Mouse (Mus musculus): ENCODE measurements at regions not wholly inside any gene's neighbourhood (a gene's known extent, or its start where the extent isn't known, plus 50 kb on each side); places are given as distances from the start of the nearest gene placed in this dataset.

DNA sequence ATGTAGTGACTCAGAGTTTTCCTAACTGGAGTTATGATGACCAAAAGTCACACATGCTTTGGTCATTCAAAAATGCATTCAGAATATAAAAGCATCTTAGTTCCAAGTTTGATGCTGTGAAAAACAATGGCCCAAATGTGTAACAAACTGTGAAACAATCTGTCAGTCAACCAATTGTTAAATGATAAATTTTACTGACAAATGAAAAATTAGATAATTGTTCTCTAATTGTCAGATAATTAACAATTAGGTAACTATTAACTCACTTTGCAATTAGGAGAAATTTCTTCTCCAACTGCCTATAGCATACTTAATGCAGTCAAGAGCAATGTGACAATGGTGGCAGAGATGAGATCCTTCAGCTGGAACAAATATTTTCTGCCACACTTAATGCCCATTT lies 289.7 kb upstream of the Dcn start:
- Histone ChIP-seq H3K9me3 (replicated peaks) (no peaks in the 10 kb centered on the region), H3K4me1 (no peaks in the 10 kb centered on the region), H3K4me2 (no peak overlapping the region), H3K36me3 (ENCODE audit: poor library complexity, severe bottlenecking) (no peaks in the 10 kb centered on the region), H3K4me3 (no peak overlapping the region), H3K27ac (no peak overlapping the region), H3K27me3 (no peaks in the 10 kb centered on the region), H3K9ac (no peak overlapping the region)
- no peak for ATAC-seq

DNA sequence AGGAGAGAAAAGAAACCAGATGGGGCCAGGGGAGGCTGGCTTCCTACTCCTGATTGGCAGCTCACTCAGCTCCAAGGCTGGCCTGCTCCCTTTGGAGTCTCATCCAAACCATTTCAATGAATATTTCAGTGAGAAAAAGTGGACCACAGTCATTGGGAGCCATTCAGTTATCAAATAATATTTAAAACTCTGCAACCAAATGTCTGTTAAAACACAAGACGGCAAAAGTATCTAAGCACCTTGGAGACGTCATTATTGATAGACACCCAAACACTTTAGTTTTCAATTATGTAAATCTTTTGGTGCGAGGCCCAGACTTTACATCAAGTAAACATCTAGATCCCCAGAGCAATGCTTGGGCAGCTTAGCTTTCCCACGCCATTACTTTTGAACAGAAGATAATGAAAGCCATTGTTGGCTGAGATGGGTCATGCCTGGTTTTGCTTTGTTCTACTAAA lies 268.1 kb upstream of the Dcn start:
- peaks cover 23% of the 10 kb centered on the region for H3K4me1 ChIP-seq
- no peaks in the 10 kb centered on the region for H3K9me3 ChIP-seq (replicated peaks)
- H3K4me3 ChIP-seq: no peak overlapping the region
- no peaks in the 10 kb centered on the region for H3K27me3 ChIP-seq
- ATAC-seq: peak; percentile 83
- no peak overlapping the region for H3K4me2 ChIP-seq
- no peaks in the 10 kb centered on the region for H3K36me3 ChIP-seq (ENCODE audit: poor library complexity, severe bottlenecking)
- H3K9ac ChIP-seq: no peak overlapping the region
- H3K27ac ChIP-seq: peak overlapping the region; percentile 65
- 33% methylated on average over 4 of the region's 4 CpGs for WGBS

- Histone ChIP-seq H3K9ac (no peak overlapping the region), H3K9me3 (replicated peaks) (no peaks in the 10 kb centered on the region), H3K27me3 (no peaks in the 10 kb centered on the region), H3K4me3 (no peak overlapping the region), H3K4me2 (no peak overlapping the region), H3K36me3 (ENCODE audit: poor library complexity, severe bottlenecking) (no peaks in the 10 kb centered on the region), H3K4me1 (peaks cover 23% of the 10 kb centered on the region), H3K27ac (peak overlapping the region; percentile 65)
- ATAC-seq: peak; percentile 72
- 54% methylated on average over 7 of the region's 7 CpGs for WGBS
Observed at GRCm38 (mm10) chr10:97211785-97212398, 267.5 kb upstream of the Dcn start.

DNA sequence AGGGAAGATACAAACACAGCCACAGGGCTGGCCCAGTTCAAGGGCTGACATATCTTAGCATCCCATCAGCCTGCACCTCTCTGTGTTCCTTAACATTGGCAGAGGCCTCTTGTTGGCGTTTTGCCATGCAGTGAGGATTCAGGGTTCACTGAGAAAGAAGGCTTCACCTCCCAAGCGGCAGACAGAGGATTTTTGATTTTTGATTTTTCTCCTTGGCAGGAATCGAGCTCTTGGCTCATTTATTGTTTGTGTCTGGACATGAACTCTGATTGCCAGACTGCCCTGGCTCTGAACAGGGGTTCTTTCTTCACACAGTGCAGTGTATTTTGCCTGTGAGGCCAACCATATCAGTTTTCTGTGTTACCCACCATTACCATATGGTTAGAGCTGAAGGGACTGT lies 259.9 kb upstream of the Dcn start:
- Histone ChIP-seq H3K27ac (no peak overlapping the region; the same call in 1 of the 2 replicates), H3K36me3 (ENCODE audit: poor library complexity, severe bottlenecking) (no peaks in the 10 kb centered on the region), H3K4me3 (no peak overlapping the region), H3K4me1 (peaks cover 5% of the 10 kb centered on the region; the same call in 1 of the 2 replicates), H3K4me2 (no peak overlapping the region), H3K27me3 (no peaks in the 10 kb centered on the region), H3K9me3 (replicated peaks) (no peaks in the 10 kb centered on the region), H3K9ac (no peak overlapping the region)
- ATAC-seq: peak; percentile 55; the same call in 1 of the 2 replicates
- WGBS: 64% methylated on average over 3 of the region's 3 CpGs

- H3K4me3 ChIP-seq: no peak overlapping the region
- no peaks in the 10 kb centered on the region for H3K36me3 ChIP-seq (ENCODE audit: poor library complexity, severe bottlenecking)
- no peaks in the 10 kb centered on the region for H3K27me3 ChIP-seq
- H3K4me1 ChIP-seq: peaks cover 5% of the 10 kb centered on the region; the same call in 1 of the 2 replicates
- H3K9ac ChIP-seq: no peak overlapping the region
- no peak overlapping the region for H3K27ac ChIP-seq
- ATAC-seq: no peak
- no peaks in the 10 kb centered on the region for H3K9me3 ChIP-seq (replicated peaks)
- H3K4me2 ChIP-seq: no peak overlapping the region
- WGBS: 94% methylated on average over 3 of the region's 3 CpGs
Observed at GRCm38 (mm10) chr10:97220431-97220830, 259.0 kb upstream of the Dcn start.

DNA sequence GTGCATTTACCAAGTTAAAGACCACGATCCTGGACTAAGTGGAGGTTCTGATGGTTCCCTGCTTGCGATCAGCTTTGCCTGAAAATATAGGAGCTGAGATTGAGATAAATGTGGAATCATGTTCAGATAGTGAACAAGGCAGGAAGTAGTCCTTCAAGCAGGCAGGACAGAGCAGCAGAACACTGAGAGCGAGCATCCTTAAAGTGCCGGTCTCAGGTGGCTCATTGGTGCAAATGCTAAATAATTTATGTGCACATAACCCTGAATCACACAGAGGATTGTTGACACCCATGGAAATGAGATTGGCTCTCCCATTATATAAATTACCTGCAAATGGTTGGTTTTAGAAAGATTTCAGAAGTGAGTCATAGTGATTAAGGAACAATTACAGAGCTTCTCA lies 243.8 kb upstream of the Dcn start:
- ATAC-seq: no peak
- H3K27me3 ChIP-seq: no peaks in the 10 kb centered on the region
- H3K4me1 ChIP-seq: 0 out of 2 replicates have a peak, but pooled peaks cover 5% of the 10 kb centered on the region
- no peak overlapping the region for H3K4me2 ChIP-seq
- 96% methylated on average over 4 of the region's 4 CpGs for WGBS
- H3K4me3 ChIP-seq: no peak overlapping the region
- H3K27ac ChIP-seq: no peak overlapping the region
- H3K9me3 ChIP-seq (replicated peaks): no peaks in the 10 kb centered on the region
- no peak overlapping the region for H3K9ac ChIP-seq
- H3K36me3 ChIP-seq (ENCODE audit: poor library complexity, severe bottlenecking): no peaks in the 10 kb centered on the region

DNA sequence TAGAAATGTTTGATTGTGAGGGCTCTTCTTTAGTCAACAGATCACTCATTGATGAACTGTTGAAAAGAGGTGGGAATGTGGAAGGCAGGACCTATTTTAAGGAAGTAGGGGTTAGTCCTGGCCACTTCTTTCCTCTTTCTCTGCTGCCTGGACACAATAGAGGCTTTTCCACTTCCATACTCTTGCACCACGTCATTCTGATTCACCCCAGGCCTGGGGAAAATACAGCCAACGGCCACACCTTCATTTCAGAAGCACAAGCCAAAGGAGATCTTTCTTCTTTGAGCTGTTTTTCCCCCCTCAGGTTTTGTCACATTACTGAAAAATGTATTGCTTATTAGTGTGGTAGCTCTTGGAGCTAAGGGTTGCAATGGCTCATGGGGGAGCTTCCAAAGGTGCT lies 237.9 kb upstream of the Dcn start:
- Histone ChIP-seq H3K27ac (no peak overlapping the region), H3K9me3 (replicated peaks) (no peaks in the 10 kb centered on the region), H3K4me3 (no peak overlapping the region), H3K4me2 (no peak overlapping the region), H3K36me3 (ENCODE audit: poor library complexity, severe bottlenecking) (no peaks in the 10 kb centered on the region), H3K9ac (no peak overlapping the region), H3K27me3 (no peaks in the 10 kb centered on the region), H3K4me1 (0 out of 2 replicates have a peak, but pooled peaks cover 5% of the 10 kb centered on the region)
- WGBS: 67% methylated on average over 2 of the region's 2 CpGs
- ATAC-seq: no peak

DNA sequence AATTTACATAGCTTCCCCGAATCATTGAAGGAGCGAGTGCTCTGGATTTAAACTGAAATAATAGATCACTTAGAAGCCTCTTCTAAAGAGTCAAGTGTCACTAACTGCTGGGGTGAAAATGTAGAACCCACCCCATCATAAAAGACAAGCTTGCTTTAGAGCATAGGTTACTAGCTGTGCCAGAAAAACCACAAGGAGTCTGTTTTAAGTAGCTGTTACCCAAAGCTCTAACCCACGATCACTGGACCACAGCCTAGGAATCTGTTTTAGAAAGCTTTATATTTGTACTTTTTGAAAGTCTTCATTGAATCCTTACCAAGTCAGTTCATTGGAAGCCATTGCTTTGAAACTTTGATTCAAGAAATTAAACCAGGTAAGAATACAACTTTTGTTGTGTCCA lies 233.7 kb upstream of the Dcn start:
- no peaks in the 10 kb centered on the region for H3K36me3 ChIP-seq (ENCODE audit: poor library complexity, severe bottlenecking)
- no peaks in the 10 kb centered on the region for H3K9me3 ChIP-seq (replicated peaks)
- no peaks in the 10 kb centered on the region for H3K27me3 ChIP-seq
- H3K4me2 ChIP-seq: no peak overlapping the region
- 60% methylated on average over 3 of the region's 3 CpGs for WGBS
- H3K27ac ChIP-seq: no peak overlapping the region
- no peak for ATAC-seq
- no peak overlapping the region for H3K4me3 ChIP-seq
- H3K9ac ChIP-seq: no peak overlapping the region
- H3K4me1 ChIP-seq: 0 out of 2 replicates have a peak, but pooled peaks cover 4% of the 10 kb centered on the region

DNA sequence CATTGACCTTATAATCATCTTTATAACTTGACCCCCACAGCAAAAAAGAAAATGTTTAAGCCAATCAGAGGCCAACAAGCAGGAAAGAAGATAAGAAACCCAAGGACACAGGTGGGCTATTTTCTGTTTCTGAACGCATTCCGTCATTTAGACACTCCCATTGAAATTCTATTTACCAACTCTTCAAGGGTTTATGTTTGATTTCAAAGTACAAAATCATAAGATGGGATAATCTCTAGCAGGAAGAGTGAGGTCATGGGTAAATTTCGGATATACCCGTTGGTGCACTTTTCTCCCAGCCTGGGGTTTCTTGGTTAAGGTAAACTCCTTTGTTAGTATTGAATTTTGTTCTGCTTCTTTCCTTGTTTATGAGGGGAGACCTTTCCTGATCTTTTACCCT lies 230.9 kb upstream of the Dcn start:
- Histone ChIP-seq H3K36me3 (ENCODE audit: poor library complexity, severe bottlenecking) (no peaks in the 10 kb centered on the region), H3K27ac (no peak overlapping the region), H3K9ac (no peak overlapping the region), H3K4me2 (no peak overlapping the region), H3K4me1 (0 out of 2 replicates have a peak, but pooled peaks cover 4% of the 10 kb centered on the region), H3K27me3 (no peaks in the 10 kb centered on the region), H3K9me3 (replicated peaks) (no peaks in the 10 kb centered on the region), H3K4me3 (no peak overlapping the region)
- no peak for ATAC-seq
- WGBS: 93% methylated on average over 4 of the region's 4 CpGs

- 0 out of 2 replicates have a peak, but pooled peaks cover 4% of the 10 kb centered on the region for H3K4me1 ChIP-seq
- no peak for ATAC-seq
- no peaks in the 10 kb centered on the region for H3K27me3 ChIP-seq
- no peaks in the 10 kb centered on the region for H3K9me3 ChIP-seq (replicated peaks)
- H3K27ac ChIP-seq: no peak overlapping the region
- no peak overlapping the region for H3K4me2 ChIP-seq
- WGBS: 82% methylated on average over 1 of the region's 1 CpGs
- H3K4me3 ChIP-seq: no peak overlapping the region
- no peak overlapping the region for H3K9ac ChIP-seq
- H3K36me3 ChIP-seq (ENCODE audit: poor library complexity, severe bottlenecking): no peaks in the 10 kb centered on the region
Observed at GRCm38 (mm10) chr10:97249760-97250159, 229.6 kb upstream of the Dcn start.

GRCm38 (mm10) chr10:97250167-97250566 lies 229.2 kb upstream of the Dcn start:
- Histone ChIP-seq H3K4me3 (no peak overlapping the region), H3K9ac (no peak overlapping the region), H3K4me2 (no peak overlapping the region), H3K27me3 (no peaks in the 10 kb centered on the region), H3K36me3 (ENCODE audit: poor library complexity, severe bottlenecking) (no peaks in the 10 kb centered on the region), H3K9me3 (replicated peaks) (no peaks in the 10 kb centered on the region), H3K4me1 (0 out of 2 replicates have a peak, but pooled peaks cover 4% of the 10 kb centered on the region), H3K27ac (no peak overlapping the region)
- no peak for ATAC-seq
- 47% methylated on average over 2 of the region's 2 CpGs for WGBS

DNA sequence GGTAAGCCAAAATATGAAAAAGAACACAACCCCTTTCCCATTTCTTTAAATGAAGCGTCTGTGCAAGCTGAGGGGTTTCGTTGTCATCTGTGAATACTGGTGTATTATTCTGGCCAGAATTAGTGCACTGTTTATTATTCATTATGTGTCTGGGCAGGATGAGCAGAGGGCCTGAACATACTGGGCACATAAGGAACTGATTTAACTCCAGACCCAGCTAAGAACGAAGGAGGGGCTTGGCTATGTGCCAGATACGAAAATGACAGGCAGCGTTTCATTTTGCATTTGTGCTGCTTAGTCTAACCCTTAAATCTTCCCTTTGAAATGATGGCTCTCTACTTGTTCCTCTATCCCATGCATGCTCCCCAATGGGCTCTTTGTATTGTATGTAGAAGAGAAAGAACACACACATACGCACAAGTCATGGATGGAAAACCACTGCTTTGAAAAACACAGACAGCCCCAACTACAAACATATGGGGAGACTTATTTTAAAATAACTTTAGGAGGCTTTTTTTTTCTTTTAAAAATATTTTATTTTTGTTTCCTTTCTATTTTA lies 213.4 kb upstream of the Dcn start:
- Histone ChIP-seq H3K4me3 (no peak overlapping the region), H3K4me2 (no peak overlapping the region), H3K36me3 (ENCODE audit: poor library complexity, severe bottlenecking) (no peaks in the 10 kb centered on the region), H3K27ac (no peak overlapping the region), H3K9ac (no peak overlapping the region), H3K9me3 (replicated peaks) (no peaks in the 10 kb centered on the region), H3K27me3 (no peaks in the 10 kb centered on the region), H3K4me1 (peaks cover 5% of the 10 kb centered on the region; the same call in 1 of the 2 replicates)
- 46% methylated on average over 6 of the region's 6 CpGs for WGBS
- ATAC-seq: peak; percentile 80

- Histone ChIP-seq H3K27me3 (no peaks in the 10 kb centered on the region), H3K4me2 (no peak overlapping the region), H3K9ac (no peak overlapping the region), H3K36me3 (ENCODE audit: poor library complexity, severe bottlenecking) (no peaks in the 10 kb centered on the region), H3K4me3 (no peak overlapping the region), H3K9me3 (replicated peaks) (no peaks in the 10 kb centered on the region), H3K4me1 (no peaks in the 10 kb centered on the region), H3K27ac (no peak overlapping the region)
- ATAC-seq: no peak
- 88% methylated on average over 2 of the region's 2 CpGs for WGBS
Observed at GRCm38 (mm10) chr10:97282416-97282815, 197.0 kb upstream of the Dcn start.

All from forebrain, embryonic 13.5 days (tissue).